Mouse (Mus musculus) limb, embryonic 14.5 days (tissue): ENCODE data around the gene Ccnjl. TPM values are rescaled to one million over a fixed set of nuclear protein-coding genes. Genes with fewer than 3 reads are reported as not detected.
A peak's percentile ranks its signal among the peaks of the same experiment; 100 is the strongest.

Experiments
- ATAC-seq: fragments of 200-750 bp; cut with Nextera tagmentation; 2 replicates; pipeline ENCODE4 v1.8.0; 2017; ENCODE audit warnings: low read depth, moderate number of reproducible peaks, moderate TSS enrichment; ENCODE audit not compliant: low FRiP score
- DNase-seq: peaks from one replicate; pipeline ENCODE4 v3.0.0-alpha.2; 2015; ENCODE audit warnings: low spot score
- H3K27ac ChIP-seq: fragments of 300-500 bp; sonication (generic); replicated peaks from 2 replicates; pipeline ENCODE4 v1.5.1; 2014; ENCODE audit warnings: low read depth, mild to moderate bottlenecking, low read length, moderate library complexity, mixed read lengths
- H3K27me3 ChIP-seq: fragments of 300-500 bp; sonication (generic); 2 replicates; pipeline ENCODE4 v1.6.1; 2014; ENCODE audit warnings: low read length, mixed read lengths; ENCODE audit not compliant: control insufficient read depth, insufficient read depth
- H3K36me3 ChIP-seq: fragments of 300-500 bp; sonication (generic); 2 replicates; pipeline ENCODE4 v1.6.1; 2014; ENCODE audit warnings: mild to moderate bottlenecking, low read length, moderate library complexity, mixed read lengths; ENCODE audit not compliant: control insufficient read depth, insufficient read depth
- H3K4me1 ChIP-seq: fragments of 300-500 bp; sonication (generic); 2 replicates; pipeline ENCODE4 v1.6.1; 2014; ENCODE audit warnings: antibody characterized with exemption, low read length, mixed read lengths; ENCODE audit not compliant: control insufficient read depth, insufficient read depth
- H3K4me2 ChIP-seq: fragments of 300-500 bp; sonication (generic); replicated peaks from 2 replicates; pipeline ENCODE4 v1.6.1; 2014; ENCODE audit warnings: low read depth, mild to moderate bottlenecking, low read length, moderate library complexity; ENCODE audit not compliant: severe bottlenecking
- H3K4me3 ChIP-seq: fragments of 300-500 bp; sonication (generic); replicated peaks from 2 replicates; pipeline ENCODE4 v1.5.1; 2014; ENCODE audit warnings: low read length
- H3K9ac ChIP-seq: fragments of 300-500 bp; sonication (generic); 2 replicates; pipeline ENCODE4 v1.6.1; 2014; ENCODE audit warnings: mild to moderate bottlenecking, low read depth, low read length, moderate library complexity; ENCODE audit not compliant: severe bottlenecking
- H3K9me3 ChIP-seq: fragments of 300-500 bp; sonication (generic); 2 replicates; pipeline ENCODE4 v1.6.1; 2016; ENCODE audit warnings: low read length; ENCODE audit not compliant: control insufficient read depth
- POLR2A ChIP-seq: fragments of 200-500 bp; IDR thresholded peaks from 2 replicates; pipeline ENCODE4 v1.8.0; 2012; ENCODE audit warnings: inconsistent platforms, mild to moderate bottlenecking, moderate library complexity, borderline replicate concordance; ENCODE audit not compliant: insufficient read depth, insufficient read length; ENCODE audit errors: extremely low read depth
- WGBS: fragments of 180-500 bp; shearing (Covaris S2); extraction: QIAGEN DNeasy Blood & Tissue Kit; methylation state at CpG from one replicate; pipeline ENCODE4 v1.1.7; 2014; 5-methylcytosine and 5-hydroxymethylcytosine counted together
- polyA plus RNA-seq, 2 experiments: library from polyadenylated mRNA; depleted of rRNA in 1 of 2; stranded (reverse) in 1 of 2; unstranded in 1 of 2; fragments of >200 nt; fragmentation: Nextera tagmentation in 1 of 2; extraction: Ambion mirVana in 1 of 2; gene quantifications; 2 replicates each; pipeline versions ENCODE4 v1.2.1 to v1.2.3; 2012 to 2014

The Ccnjl gene
- 5.1 and 5.9 TPM in 2 replicates for polyA plus RNA-seq (2012; rRNA removed)
- 7.7 and 11.5 TPM in 2 replicates for polyA plus RNA-seq (2014; fragmentation: Nextera tagmentation; extraction: Ambion mirVana)

- TF ChIP-seq POLR2A, result no peak
These were observed at the start of gene Ccnjl for GRCm38 (mm10) chr11:43528683-43529499. Ccnjl (plus strand) TSS chr11:43528784.

GRCm38 (mm10) chr11:43479376-43479775 lies 49.2 kb upstream of the Ccnjl start:
- Histone ChIP-seq H3K4me3 (no peak overlapping the region), H3K36me3 (no peaks in the 10 kb centered on the region), H3K9me3 (no peaks in the 10 kb centered on the region), H3K9ac (no peak overlapping the region), H3K27ac (0 out of 2 replicates have a peak overlapping the region, but pooled peaks have one; percentile 6), H3K4me2 (no peak overlapping the region), H3K4me1 (peaks cover 61% of the 10 kb centered on the region), H3K27me3 (no peaks in the 10 kb centered on the region)
- TF ChIP-seq POLR2A, result no peak
- DNase-seq (peak; percentile 58), ATAC-seq (no peak)
- WGBS, result 65% methylated on average over 3 of the region's 3 CpGs

More at GRCm38 (mm10) chr11:43528683-43529499, at the start of gene Ccnjl:
- Histone ChIP-seq H3K27ac (peak within 1 kb of the TSS; percentile 58), H3K36me3 (peaks cover 15% of the 10 kb centered on the region), H3K27me3 (no peaks in the 10 kb centered on the region), H3K4me1 (peaks cover 8% of the 10 kb centered on the region), H3K4me2 (peak within 1 kb of the TSS; percentile 89), H3K9me3 (no peaks in the 10 kb centered on the region), H3K9ac (peak within 1 kb of the TSS; percentile 89), H3K4me3 (peak within 1 kb of the TSS; percentile 79)
- DNase-seq, result peak; percentile 65
- WGBS, result 1% methylated on average over 49 of the region's 79 CpGs
- peak; percentile 85 for ATAC-seq

- 18% methylated on average over 5 of the region's 5 CpGs for WGBS
- peak overlapping the region; percentile 82 for H3K27ac ChIP-seq
- TF ChIP-seq POLR2A, result no peak
- no peaks in the 10 kb centered on the region for H3K9me3 ChIP-seq
- H3K9ac ChIP-seq, result no peak overlapping the region
- no peaks in the 10 kb centered on the region for H3K27me3 ChIP-seq
- no peaks in the 10 kb centered on the region for H3K36me3 ChIP-seq
- DNase-seq (peak; percentile 48), ATAC-seq (peak; percentile 48; the same call in 1 of the 2 replicates)
- H3K4me1 ChIP-seq, result peaks cover 56% of the 10 kb centered on the region
- H3K4me2 ChIP-seq, result peak overlapping the region; percentile 10; the same call in 1 of the 2 replicates
- H3K4me3 ChIP-seq, result no peak overlapping the region
These were observed 48.0 kb upstream of the Ccnjl start for GRCm38 (mm10) chr11:43480561-43480960.

- peak overlapping the region; percentile 83 for H3K27ac ChIP-seq
- H3K4me3 ChIP-seq, result 0 out of 2 replicates have a peak overlapping the region, but pooled peaks have one; percentile 1
- H3K9me3 ChIP-seq, result no peaks in the 10 kb centered on the region
- TF ChIP-seq POLR2A, result no peak
- DNase-seq (peak; percentile 65), ATAC-seq (peak; percentile 31; the same call in 1 of the 2 replicates)
- H3K4me1 ChIP-seq, result peaks cover 56% of the 10 kb centered on the region
- H3K4me2 ChIP-seq, result 0 out of 2 replicates have a peak overlapping the region, but pooled peaks have one; percentile 10
- H3K27me3 ChIP-seq, result no peaks in the 10 kb centered on the region
- peak overlapping the region; percentile 34; the same call in 1 of the 2 replicates for H3K9ac ChIP-seq
- WGBS, result 33% methylated on average over 3 of the region's 3 CpGs
- no peaks in the 10 kb centered on the region for H3K36me3 ChIP-seq
These were observed 46.7 kb upstream of the Ccnjl start for GRCm38 (mm10) chr11:43481672-43482522.
